Mouse (Mus musculus): ENCODE results near the gene Emid1. TPM values are rescaled to one million over a fixed set of nuclear protein-coding genes. Genes with fewer than 3 reads are reported as not detected.

Emid1 gene
- polyA plus RNA-seq, 1 experiment from 2014 or later = 13.0 TPM

Other genes starting within 250 kb of the Emid1 start
- 0.75 and 1.0 TPM in 2 replicates for gene Nefh, start 204.2 kb downstream of the Emid1 start, polyA plus RNA-seq (2014; fragmentation: Nextera tagmentation; extraction: Ambion mirVana)
- gene Ap1b1, start 165.4 kb downstream of the Emid1 start, polyA plus RNA-seq (2014; fragmentation: Nextera tagmentation; extraction: Ambion mirVana) = 58.4 and 75.5 TPM in 2 replicates
- gene Rasl10a, start 94.1 kb downstream of the Emid1 start, polyA plus RNA-seq (2014; fragmentation: Nextera tagmentation; extraction: Ambion mirVana) = 0.25 and 0.53 TPM in 2 replicates
- gene Gas2l1, start 86.9 kb downstream of the Emid1 start, polyA plus RNA-seq (2014; fragmentation: Nextera tagmentation; extraction: Ambion mirVana) = 14.4 and 20.4 TPM in 2 replicates
- 28.9 and 31.8 TPM in 2 replicates for gene Rhbdd3, start 53.3 kb downstream of the Emid1 start, polyA plus RNA-seq (2014; fragmentation: Nextera tagmentation; extraction: Ambion mirVana)
- gene Ewsr1, start 53.0 kb downstream of the Emid1 start, polyA plus RNA-seq (2014; fragmentation: Nextera tagmentation; extraction: Ambion mirVana) = 433 and 469 TPM in 2 replicates
- gene Kremen1, start 109.3 kb upstream of the Emid1 start, polyA plus RNA-seq (2014; fragmentation: Nextera tagmentation; extraction: Ambion mirVana) = 2.6 and 3.3 TPM in 2 replicates